Mouse (Mus musculus) midbrain, embryonic 10.5 days (tissue): ENCODE results near the gene Ttc39a. TPM values are rescaled to one million over a fixed set of nuclear protein-coding genes. Genes with fewer than 3 reads are reported as not detected.

Source experiments
- DNase-seq: peaks from one replicate; pipeline ENCODE4 v3.0.0-alpha.2; 2017; ENCODE audit warnings: low spot score
- H3K27ac ChIP-seq: fragments of 300-500 bp; sonication (generic); replicated peaks from 2 replicates; pipeline ENCODE4 v1.5.1; 2016; ENCODE audit warnings: mild to moderate bottlenecking
- H3K27me3 ChIP-seq: fragments of 300-500 bp; sonication (generic); 2 replicates; pipeline ENCODE4 v1.6.1; 2016; ENCODE audit warnings: low read depth, mild to moderate bottlenecking; ENCODE audit not compliant: poor library complexity, severe bottlenecking
- H3K36me3 ChIP-seq: fragments of 300-500 bp; sonication (generic); 2 replicates; pipeline ENCODE4 v1.6.1; 2016; ENCODE audit warnings: mild to moderate bottlenecking, moderate library complexity
- H3K4me1 ChIP-seq: fragments of 300-500 bp; sonication (generic); 2 replicates; pipeline ENCODE4 v1.6.1; 2016
- H3K4me3 ChIP-seq: fragments of 300-500 bp; sonication (generic); 2 replicates; pipeline ENCODE4 v1.5.1; 2016; ENCODE audit warnings: mild to moderate bottlenecking, moderate library complexity
- H3K9me3 ChIP-seq: fragments of 300-500 bp; sonication (generic); replicated peaks from 2 replicates; pipeline ENCODE4 v1.6.1; 2016; ENCODE audit warnings: mild to moderate bottlenecking
- WGBS: fragments of 180-500 bp; shearing (Covaris S2); methylation state at CpG from one replicate; pipeline ENCODE4 v1.1.7; 2016; 5-methylcytosine and 5-hydroxymethylcytosine counted together
- polyA plus RNA-seq: library from polyadenylated mRNA; unstranded; fragments of >200 nt; fragmentation: Nextera tagmentation; extraction: Ambion mirVana; gene quantifications from 2 replicates; pipeline ENCODE4 v1.2.1, GENCODE M21; 2016

The Ttc39a gene
- polyA plus RNA-seq, 1 experiment from 2014 or later: 2.4 TPM

DNA sequence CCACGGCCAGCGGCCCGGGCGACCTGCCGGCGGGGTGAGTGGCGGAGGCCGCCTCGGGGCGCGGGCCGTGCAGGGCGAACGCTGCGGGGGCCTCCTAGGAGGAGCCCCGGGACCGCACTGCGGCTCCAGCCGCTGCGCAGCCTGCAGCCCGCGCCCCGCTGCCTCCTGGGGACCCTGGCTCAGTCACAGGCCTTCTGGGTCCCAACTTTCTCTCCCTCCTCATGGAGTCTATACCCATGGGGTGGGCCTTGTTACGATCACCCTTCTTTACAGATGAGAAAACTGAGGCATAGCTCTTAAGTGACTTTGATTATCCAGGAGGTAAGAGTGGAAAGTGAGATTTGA lies 725 bp downstream of the Ttc39a start:
- Histone ChIP-seq H3K9me3 (no peaks in the 10 kb centered on the region), H3K4me3 (peak overlapping the region; percentile 72), H3K36me3 (no peaks in the 10 kb centered on the region), H3K27me3 (peaks cover 35% of the 10 kb centered on the region), H3K27ac (peak overlapping the region; percentile 81), H3K4me1 (peaks cover 23% of the 10 kb centered on the region)
- no peak for DNase-seq
- 2% methylated on average over 23 of the region's 24 CpGs for WGBS

DNA sequence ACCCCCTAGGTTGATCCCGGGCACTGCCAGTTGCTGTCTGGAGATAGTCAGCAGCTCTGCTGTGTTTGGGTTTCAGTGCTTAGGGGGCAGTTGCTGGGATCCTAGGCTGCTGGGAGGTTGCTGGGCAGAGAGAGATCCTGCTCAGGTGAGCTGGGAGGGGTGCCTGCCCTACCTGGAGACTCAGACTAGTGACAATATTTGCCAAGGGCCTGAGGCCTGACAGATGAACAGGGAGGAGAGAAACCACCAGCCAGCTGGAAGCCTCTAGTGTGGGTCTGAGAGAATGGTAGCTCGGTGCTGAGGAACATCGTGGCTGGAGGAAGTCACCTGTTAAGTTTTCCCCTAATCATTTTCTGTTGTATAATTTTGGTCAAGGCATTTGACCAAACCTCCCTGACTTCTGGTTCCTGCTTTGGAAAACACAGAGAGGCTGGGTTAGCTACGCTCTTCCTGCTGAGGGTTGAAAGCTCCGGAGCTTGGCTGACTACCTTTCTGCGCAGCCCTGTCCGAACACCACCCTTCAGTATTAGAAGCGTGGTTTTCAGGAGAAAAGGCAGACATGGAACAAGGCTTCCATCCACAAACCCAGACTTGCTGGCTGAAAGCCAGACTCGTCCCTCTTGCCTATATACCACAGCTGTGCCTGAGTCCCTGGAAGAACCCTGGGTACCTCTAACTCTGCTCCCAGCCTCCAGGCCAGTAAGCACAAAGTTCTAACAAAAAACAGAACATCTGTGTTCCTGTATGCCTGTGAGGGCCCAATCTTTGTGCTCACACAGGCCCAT lies 1.5 kb downstream of the Ttc39a start:
- peaks cover 23% of the 10 kb centered on the region for H3K4me1 ChIP-seq
- no peaks in the 10 kb centered on the region for H3K9me3 ChIP-seq
- H3K36me3 ChIP-seq: no peaks in the 10 kb centered on the region
- 0 out of 2 replicates have a peak overlapping the region, but pooled peaks have one; percentile 81 for H3K27ac ChIP-seq
- H3K27me3 ChIP-seq: peaks cover 35% of the 10 kb centered on the region
- WGBS: 84% methylated on average over 9 of the region's 9 CpGs
- H3K4me3 ChIP-seq: peak overlapping the region; percentile 72
- no peak for DNase-seq

DNA sequence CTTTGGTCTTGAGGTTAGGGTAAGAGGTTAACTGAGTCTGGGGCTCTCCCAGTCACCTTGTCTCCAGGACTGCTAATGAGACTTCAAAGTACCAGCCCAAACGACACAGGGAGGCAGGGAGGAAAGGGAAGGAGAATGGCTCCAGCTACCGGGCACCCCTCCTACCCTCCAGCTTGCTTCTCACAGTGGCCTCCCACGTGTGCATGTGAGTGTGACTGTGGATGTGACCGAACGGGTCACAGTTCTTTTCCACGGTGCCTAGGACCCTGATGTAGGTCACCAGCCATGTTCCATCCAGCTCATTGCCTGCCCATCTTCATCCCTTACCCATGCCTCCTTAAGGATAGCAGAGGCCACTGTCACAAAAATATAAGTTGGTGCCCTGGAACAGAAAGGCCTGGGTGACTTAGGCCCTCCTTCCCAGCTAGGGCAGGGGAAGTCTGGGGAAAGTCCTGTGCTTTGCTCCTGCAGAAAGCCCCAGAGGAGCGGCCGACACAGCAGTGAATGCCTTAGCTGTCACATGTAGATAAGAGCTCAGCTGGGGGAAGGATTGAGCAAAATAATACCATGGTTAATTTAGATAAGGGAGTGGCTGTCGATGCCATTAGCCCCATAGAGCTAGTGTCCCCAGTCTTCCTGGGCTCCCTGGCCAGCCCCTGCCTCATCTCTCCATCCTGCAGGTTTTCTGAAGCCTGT lies 4.4 kb downstream of the Ttc39a start:
- Histone ChIP-seq H3K4me3 (no peak overlapping the region), H3K4me1 (peaks cover 18% of the 10 kb centered on the region)

DNA sequence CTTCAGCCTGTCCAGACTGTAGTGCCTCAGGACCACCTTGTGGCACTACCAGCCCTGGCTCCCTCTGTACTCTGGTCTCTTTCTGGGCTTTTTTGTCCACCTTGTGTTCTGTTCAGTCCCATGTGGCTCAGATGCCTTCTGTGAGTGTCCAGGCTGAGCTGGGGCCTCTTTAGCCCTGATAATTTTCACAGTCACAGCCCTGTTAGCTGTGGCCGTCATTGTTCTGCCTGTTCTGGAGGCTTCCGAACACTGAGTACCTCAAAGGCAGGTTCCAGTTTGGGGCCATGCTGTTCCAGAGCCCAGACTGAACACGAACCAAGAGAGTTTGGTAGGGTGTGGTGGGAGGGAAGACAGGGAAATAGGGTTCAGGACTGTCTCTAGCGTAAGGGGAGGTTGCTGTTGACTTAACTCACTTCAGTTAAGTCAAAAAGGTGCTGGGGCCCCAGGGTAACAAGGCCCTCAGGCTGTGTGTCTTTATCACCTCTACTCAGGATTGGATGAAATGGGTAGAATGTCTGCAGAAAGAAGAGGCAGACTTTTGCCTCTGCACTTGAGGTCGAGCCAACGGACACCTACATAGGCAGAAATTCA lies 5.0 kb downstream of the Ttc39a start:
- Histone ChIP-seq H3K27me3 (peaks cover 20% of the 10 kb centered on the region), H3K4me1 (peaks cover 11% of the 10 kb centered on the region), H3K36me3 (no peaks in the 10 kb centered on the region), H3K4me3 (no peak overlapping the region), H3K27ac (peak overlapping the region; percentile 55; the same call in 1 of the 2 replicates), H3K9me3 (no peaks in the 10 kb centered on the region)
- no peak for DNase-seq
- WGBS: 90% methylated on average over 6 of the region's 6 CpGs

More for the DNA sequence above, 4.4 kb downstream of the Ttc39a start:
- 72% methylated on average over 9 of the region's 9 CpGs for WGBS
- H3K9me3 ChIP-seq: no peaks in the 10 kb centered on the region
- no peaks in the 10 kb centered on the region for H3K36me3 ChIP-seq
- H3K27ac ChIP-seq: peak overlapping the region; percentile 55; the same call in 1 of the 2 replicates
- DNase-seq: no peak
- H3K27me3 ChIP-seq: peaks cover 26% of the 10 kb centered on the region

DNA sequence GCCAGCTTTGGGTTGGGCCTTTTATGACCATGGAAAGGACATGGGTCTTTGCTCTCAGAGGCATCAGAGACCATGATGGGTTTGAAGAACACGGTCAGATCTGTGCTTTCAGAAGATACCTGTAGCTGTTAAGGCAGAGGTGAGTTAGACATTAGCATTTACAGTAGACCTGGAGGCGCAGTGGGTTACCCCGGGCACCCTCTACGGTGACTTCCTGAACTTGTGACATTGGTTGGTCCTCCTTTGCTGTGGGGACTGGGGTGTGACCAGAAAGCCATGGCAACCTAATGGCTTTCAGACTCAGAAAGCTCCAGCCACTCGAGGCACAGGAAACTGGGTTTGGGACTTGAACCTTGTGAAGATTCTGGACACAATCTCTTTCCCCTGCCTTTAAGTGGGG lies 5.8 kb downstream of the Ttc39a start:
- Histone ChIP-seq H3K9me3 (no peaks in the 10 kb centered on the region), H3K4me3 (no peak overlapping the region), H3K27ac (no peak overlapping the region), H3K27me3 (peaks cover 15% of the 10 kb centered on the region), H3K36me3 (no peaks in the 10 kb centered on the region), H3K4me1 (peaks cover 4% of the 10 kb centered on the region)
- 91% methylated on average over 5 of the region's 5 CpGs for WGBS
- DNase-seq: no peak

DNA sequence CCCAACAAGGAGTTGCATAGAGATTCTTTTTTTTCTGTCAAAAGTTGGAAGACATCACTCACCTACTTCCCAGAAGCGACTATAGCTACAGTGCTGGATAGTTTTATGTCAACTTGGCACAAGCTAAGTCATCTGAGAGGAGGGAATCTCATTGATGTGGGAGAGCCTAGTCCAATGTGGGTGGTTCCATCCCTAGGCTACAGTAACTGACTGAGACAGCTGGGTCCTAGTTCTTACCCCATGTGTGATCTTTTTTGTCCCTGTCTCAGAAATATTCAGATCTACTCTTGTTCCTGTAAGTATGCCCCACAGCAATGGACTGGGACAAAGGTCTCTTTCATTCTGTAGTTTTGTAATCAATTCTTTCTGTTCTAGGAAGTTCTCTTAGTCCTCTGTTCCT lies 11.6 kb downstream of the Ttc39a start:
- no peaks in the 10 kb centered on the region for H3K9me3 ChIP-seq
- DNase-seq: no peak
- no peak overlapping the region for H3K4me3 ChIP-seq
- H3K27me3 ChIP-seq: no peaks in the 10 kb centered on the region
- no peaks in the 10 kb centered on the region for H3K36me3 ChIP-seq
- 89% methylated on average over 1 of the region's 1 CpGs for WGBS
- peaks cover 12% of the 10 kb centered on the region for H3K4me1 ChIP-seq
- no peak overlapping the region for H3K27ac ChIP-seq

DNA sequence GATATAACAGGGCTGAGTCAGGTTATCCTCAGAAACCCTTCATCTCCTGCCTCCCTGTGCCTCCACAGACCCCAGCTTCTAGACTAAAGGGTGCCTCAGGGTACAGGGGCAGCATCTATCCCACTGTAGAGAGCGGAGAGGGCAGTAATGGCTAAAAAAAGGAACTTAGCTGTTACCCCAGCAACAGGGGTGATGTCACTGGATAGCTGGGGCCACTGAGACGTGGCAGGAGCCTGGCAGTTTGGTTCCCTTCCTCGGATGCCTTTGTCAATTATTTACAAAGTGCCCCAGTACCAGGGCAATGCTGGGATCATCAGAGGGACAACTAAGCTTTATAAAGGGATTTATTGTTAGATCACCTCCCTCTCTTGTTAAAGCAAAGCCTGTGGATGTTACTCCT lies 12.6 kb downstream of the Ttc39a start:
- H3K4me3 ChIP-seq: no peak overlapping the region
- no peaks in the 10 kb centered on the region for H3K27me3 ChIP-seq
- WGBS: 44% methylated on average over 3 of the region's 3 CpGs
- no peak for DNase-seq
- H3K4me1 ChIP-seq: peaks cover 12% of the 10 kb centered on the region
- no peaks in the 10 kb centered on the region for H3K36me3 ChIP-seq
- H3K27ac ChIP-seq: 0 out of 2 replicates have a peak overlapping the region, but pooled peaks have one; percentile 23
- no peaks in the 10 kb centered on the region for H3K9me3 ChIP-seq

DNA sequence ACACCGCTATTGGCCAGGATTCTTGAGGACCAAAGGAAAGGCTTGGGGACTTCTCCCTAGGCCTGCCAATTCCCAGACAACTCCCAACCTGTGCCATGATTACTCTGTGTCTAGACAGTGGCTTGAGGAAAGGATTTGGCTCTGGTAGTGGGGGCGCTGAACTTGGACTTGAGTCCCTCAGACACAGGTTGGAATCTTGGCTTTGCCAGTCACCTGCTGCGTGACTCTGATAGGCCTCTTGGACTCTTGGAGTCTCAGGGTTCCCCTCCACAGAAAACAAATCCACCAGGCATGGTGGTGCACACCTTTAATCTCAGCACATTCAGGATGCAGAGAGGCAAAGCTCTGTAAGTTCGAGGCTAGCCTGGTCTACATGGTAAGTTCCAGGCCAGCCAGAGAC lies 13.1 kb downstream of the Ttc39a start:
- Histone ChIP-seq H3K27me3 (no peaks in the 10 kb centered on the region), H3K27ac (no peak overlapping the region), H3K36me3 (no peaks in the 10 kb centered on the region), H3K4me3 (no peak overlapping the region), H3K9me3 (no peaks in the 10 kb centered on the region), H3K4me1 (peaks cover 12% of the 10 kb centered on the region)
- DNase-seq: no peak
- WGBS: 87% methylated on average over 4 of the region's 4 CpGs

DNA sequence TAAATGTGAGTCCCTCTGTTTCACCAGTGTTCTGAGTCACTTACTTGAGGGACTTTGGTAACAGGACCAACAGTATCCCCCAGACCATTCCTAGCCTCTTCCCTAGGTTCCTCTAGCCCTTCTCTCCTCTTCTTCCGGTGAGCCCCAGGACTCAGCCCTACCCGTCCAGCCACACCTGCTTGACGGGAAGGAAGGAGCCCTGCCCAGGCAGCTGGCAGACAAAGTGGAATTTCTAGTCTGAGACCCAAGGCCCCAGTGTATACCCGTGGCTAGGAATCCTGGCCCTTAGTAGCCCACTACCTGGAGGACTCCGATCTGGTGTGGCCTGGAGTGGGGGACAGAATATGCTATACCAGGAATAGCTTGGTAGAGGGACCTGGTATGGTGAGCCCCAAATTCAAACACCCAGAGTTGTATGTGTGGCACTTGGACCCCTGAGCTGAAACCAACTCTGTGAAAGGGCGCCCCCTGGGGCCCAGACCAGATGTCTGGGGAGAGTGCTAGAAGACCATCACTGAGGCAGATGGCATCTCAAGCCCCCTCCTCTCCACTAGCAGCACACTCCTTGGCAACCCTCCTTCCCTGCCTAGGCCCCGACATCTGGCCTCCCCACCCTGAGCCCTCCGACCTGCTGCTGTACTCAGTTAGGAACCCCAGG lies 13.8 kb downstream of the Ttc39a start:
- peaks cover 12% of the 10 kb centered on the region for H3K4me1 ChIP-seq
- no peak for DNase-seq
- H3K27me3 ChIP-seq: no peaks in the 10 kb centered on the region
- WGBS: 74% methylated on average over 8 of the region's 8 CpGs
- no peak overlapping the region for H3K27ac ChIP-seq
- H3K4me3 ChIP-seq: no peak overlapping the region
- no peaks in the 10 kb centered on the region for H3K9me3 ChIP-seq
- H3K36me3 ChIP-seq: no peaks in the 10 kb centered on the region

DNA sequence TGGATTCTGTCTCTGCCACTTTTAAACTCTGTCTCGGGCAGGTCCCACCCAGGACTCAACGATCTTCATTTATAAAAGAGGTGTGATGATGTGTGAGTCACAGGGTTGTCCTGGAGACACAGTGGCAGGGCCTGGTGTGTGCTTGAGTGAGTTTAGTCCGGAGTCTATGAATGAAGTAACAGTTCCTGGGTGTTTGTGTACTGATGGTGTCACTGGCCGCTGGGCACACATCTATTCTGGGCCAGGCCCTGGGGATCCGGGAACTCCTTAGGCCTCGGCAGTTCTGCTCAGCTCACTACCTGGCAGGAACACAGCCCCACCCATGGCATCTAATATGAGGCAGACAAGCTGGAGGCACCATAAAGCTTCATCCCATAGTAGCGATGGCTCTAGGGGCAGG lies 15.2 kb downstream of the Ttc39a start:
- no peak overlapping the region for H3K27ac ChIP-seq
- no peak overlapping the region for H3K4me3 ChIP-seq
- 92% methylated on average over 7 of the region's 7 CpGs for WGBS
- H3K4me1 ChIP-seq: peaks cover 12% of the 10 kb centered on the region
- no peak for DNase-seq
- H3K9me3 ChIP-seq: no peaks in the 10 kb centered on the region
- no peaks in the 10 kb centered on the region for H3K36me3 ChIP-seq
- no peaks in the 10 kb centered on the region for H3K27me3 ChIP-seq

DNA sequence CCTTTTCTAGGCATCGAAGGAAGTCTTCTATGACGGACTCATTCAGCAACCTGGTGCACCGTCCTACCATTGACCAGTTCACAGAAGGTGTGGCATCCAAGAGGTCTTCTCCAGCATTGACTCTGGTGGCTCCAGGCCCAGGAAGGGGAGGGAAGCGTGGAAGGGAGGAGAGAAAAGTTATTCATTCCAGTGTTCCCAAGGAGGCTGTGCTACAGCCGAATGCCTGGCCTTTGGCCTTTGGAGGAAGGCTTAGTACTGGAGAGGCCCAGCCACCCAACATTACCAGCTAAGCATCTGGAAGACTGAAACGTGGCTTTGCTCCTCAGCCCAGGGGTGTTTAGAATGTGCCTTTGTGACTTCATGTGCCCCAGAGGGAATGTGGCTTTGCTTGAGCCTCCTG lies 16.0 kb downstream of the Ttc39a start:
- Histone ChIP-seq H3K36me3 (no peaks in the 10 kb centered on the region), H3K9me3 (no peaks in the 10 kb centered on the region), H3K4me3 (no peak overlapping the region), H3K27me3 (no peaks in the 10 kb centered on the region), H3K27ac (no peak overlapping the region), H3K4me1 (peaks cover 12% of the 10 kb centered on the region)
- no peak for DNase-seq
- 67% methylated on average over 6 of the region's 6 CpGs for WGBS

DNA sequence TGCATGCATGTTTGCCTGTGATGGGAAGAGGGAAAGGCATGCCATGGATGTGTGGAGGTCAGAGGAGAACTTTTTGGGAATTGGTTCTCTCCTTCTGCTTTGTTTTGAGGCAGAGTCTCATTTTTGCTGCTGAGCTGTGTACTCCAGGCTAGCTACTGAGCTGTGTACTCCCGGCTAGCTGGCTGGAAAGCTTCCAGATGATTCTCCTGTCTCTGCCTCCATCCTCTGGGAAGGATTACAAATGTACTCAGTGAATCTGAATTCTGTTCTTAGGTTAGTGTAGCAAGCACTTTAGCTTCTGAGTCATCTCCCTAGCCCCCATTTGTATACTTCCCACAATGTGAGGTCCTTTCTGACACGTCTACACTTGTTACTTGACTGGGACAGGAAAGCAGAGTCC lies 17.0 kb downstream of the Ttc39a start:
- peaks cover 12% of the 10 kb centered on the region for H3K4me1 ChIP-seq
- H3K9me3 ChIP-seq: no peaks in the 10 kb centered on the region
- H3K4me3 ChIP-seq: no peak overlapping the region
- DNase-seq: no peak
- H3K36me3 ChIP-seq: no peaks in the 10 kb centered on the region
- WGBS: 80% methylated on average over 2 of the region's 2 CpGs
- H3K27ac ChIP-seq: no peak overlapping the region
- no peaks in the 10 kb centered on the region for H3K27me3 ChIP-seq
